Mouse (Mus musculus): ENCODE results near the gene Nkain2.

GRCm38 (mm10) chr10:32577276-32577580, 313.0 kb downstream of the Nkain2 start:
- TF ChIP-seq CTCF (IDR thresholded peaks at IDR 0.05; ENCODE audit: low read depth, low read length) (no peak), POLR2A (IDR thresholded peaks at IDR 0.05; ENCODE audit: insufficient read depth, low read length) (no peak), EP300 (IDR thresholded peaks at IDR 0.05; ENCODE audit: insufficient read depth, low read depth, low read length) (no peak)
